Mouse (Mus musculus) lung, postnatal 0 days (tissue): ENCODE data around the gene Ak2. TPM values are rescaled to one million over a fixed set of nuclear protein-coding genes. Genes with fewer than 3 reads are reported as not detected.

Experiments
- ATAC-seq: fragments of 200-750 bp; cut with Nextera tagmentation; 2 replicates; pipeline ENCODE4 v1.8.0; 2017; ENCODE audit warnings: moderate library complexity
- DNase-seq: peaks from one replicate; pipeline ENCODE4 v3.0.0-alpha.2; 2016; ENCODE audit warnings: low spot score
- H3K27ac ChIP-seq: fragments of 300-500 bp; sonication (generic); 2 replicates; pipeline ENCODE4 v1.5.1; 2014; ENCODE audit warnings: antibody characterized with exemption, mild to moderate bottlenecking, low read length, mixed read lengths
- H3K27me3 ChIP-seq: fragments of 300-500 bp; sonication (generic); replicated peaks from 2 replicates; pipeline ENCODE4 v1.6.1; 2014; ENCODE audit warnings: low read length, mixed read lengths; ENCODE audit not compliant: insufficient read depth
- H3K36me3 ChIP-seq: fragments of 300-500 bp; sonication (generic); 2 replicates; pipeline ENCODE4 v1.6.1; 2014; ENCODE audit warnings: low read length, mixed read lengths; ENCODE audit not compliant: insufficient read depth
- H3K4me1 ChIP-seq: fragments of 300-500 bp; sonication (generic); 2 replicates; pipeline ENCODE4 v1.6.1; 2014; ENCODE audit warnings: antibody characterized with exemption, low read depth, low read length, mixed read lengths; ENCODE audit not compliant: insufficient read depth
- H3K4me2 ChIP-seq: fragments of 300-500 bp; sonication (generic); replicated peaks from 2 replicates; pipeline ENCODE4 v1.6.1; 2014; ENCODE audit warnings: low read depth, mild to moderate bottlenecking, low read length, moderate library complexity, mixed read lengths
- H3K4me3 ChIP-seq: fragments of 300-500 bp; sonication (generic); 2 replicates; pipeline ENCODE4 v1.5.1; 2014; ENCODE audit warnings: low read depth, low read length
- H3K9ac ChIP-seq: fragments of 300-500 bp; sonication (generic); replicated peaks from 2 replicates; pipeline ENCODE4 v1.6.1; 2014; ENCODE audit warnings: low read depth, mild to moderate bottlenecking
- H3K9me3 ChIP-seq: fragments of 300-500 bp; sonication (generic); 2 replicates; pipeline ENCODE4 v1.6.1; 2016; ENCODE audit warnings: low read length, mixed read lengths
- CTCF ChIP-seq: IDR thresholded peaks from 2 replicates; pipeline ENCODE4 v1.5.1; 2016; ENCODE audit warnings: antibody characterized with exemption, mild to moderate bottlenecking
- EP300 ChIP-seq: IDR thresholded peaks from 2 replicates; pipeline ENCODE4 v1.6.1; 2016; ENCODE audit warnings: antibody characterized with exemption, mild to moderate bottlenecking, control low read depth
- WGBS: fragments of 180-500 bp; shearing (Covaris S2); extraction: QIAGEN DNeasy Blood & Tissue Kit; methylation state at CpG from one replicate; pipeline ENCODE4 v1.1.7; 2014; 5-methylcytosine and 5-hydroxymethylcytosine counted together
- polyA plus RNA-seq: library from polyadenylated mRNA; unstranded; fragments of >200 nt; fragmentation: Nextera tagmentation; extraction: Ambion mirVana; gene quantifications from 2 replicates; pipeline ENCODE4 v1.2.1, GENCODE M21; 2015

Gene Ak2
- polyA plus RNA-seq, 1 experiment from 2014 or later: 85.7 TPM

GRCm38 (mm10) chr4:128988911-128989310, 2.8 kb upstream of the Ak2 start:
- Histone ChIP-seq H3K9me3 (no peaks in the 10 kb centered on the region), H3K4me3 (no peak overlapping the region), H3K27ac (no peak overlapping the region), H3K9ac (no peak overlapping the region), H3K27me3 (no peaks in the 10 kb centered on the region), H3K4me1 (peaks cover 5% of the 10 kb centered on the region; the same call in 1 of the 2 replicates), H3K4me2 (no peak overlapping the region), H3K36me3 (no peaks in the 10 kb centered on the region)
- ATAC-seq (no peak), DNase-seq (no peak)
- TF ChIP-seq CTCF: no peak
- TF ChIP-seq EP300: no peak
- WGBS: 70% methylated on average over 3 of the region's 3 CpGs

- no peak overlapping the region for H3K9ac ChIP-seq
- H3K4me3 ChIP-seq: no peak overlapping the region
- no peaks in the 10 kb centered on the region for H3K9me3 ChIP-seq
- no peak overlapping the region for H3K27ac ChIP-seq
- no peaks in the 10 kb centered on the region for H3K27me3 ChIP-seq
- H3K4me1 ChIP-seq: peaks cover 8% of the 10 kb centered on the region; the same call in 1 of the 2 replicates
- no peak for TF ChIP-seq EP300
- 51% methylated on average over 11 of the region's 11 CpGs for WGBS
- no peaks in the 10 kb centered on the region for H3K36me3 ChIP-seq
- DNase-seq: no peak
- H3K4me2 ChIP-seq: no peak overlapping the region
- no peak for ATAC-seq
These were observed 2.1 kb upstream of the Ak2 start for GRCm38 (mm10) chr4:128989678-128990077.

- ATAC-seq (no peak), DNase-seq (no peak)
- Histone ChIP-seq H3K9ac (no peak overlapping the region), H3K9me3 (no peaks in the 10 kb centered on the region), H3K27me3 (no peaks in the 10 kb centered on the region), H3K4me1 (peaks cover 8% of the 10 kb centered on the region; the same call in 1 of the 2 replicates), H3K4me3 (no peak overlapping the region), H3K4me2 (no peak overlapping the region), H3K36me3 (no peaks in the 10 kb centered on the region), H3K27ac (no peak overlapping the region)
- 94% methylated on average over 3 of the region's 3 CpGs for WGBS
- TF ChIP-seq CTCF (no peak), EP300 (no peak)
These were observed 418 bp downstream of the Ak2 start for GRCm38 (mm10) chr4:128992176-128992575.

- Histone ChIP-seq H3K36me3 (no peaks in the 10 kb centered on the region), H3K27ac (peak overlapping the region; percentile 74), H3K4me1 (peaks cover 12% of the 10 kb centered on the region; the same call in 1 of the 2 replicates), H3K4me3 (peak overlapping the region; percentile 72), H3K27me3 (no peaks in the 10 kb centered on the region), H3K9me3 (no peaks in the 10 kb centered on the region), H3K9ac (peak overlapping the region; percentile 73), H3K4me2 (peak overlapping the region; percentile 95)
- ATAC-seq (peak; percentile 99), DNase-seq (peak; percentile 97)
- WGBS: under 1% methylated on average over 48 of the region's 49 CpGs
- TF ChIP-seq CTCF: no peak
- TF ChIP-seq EP300: 0 out of 2 replicates have a peak, but pooled peaks have one; percentile 40
These were observed 1.4 kb downstream of the Ak2 start for GRCm38 (mm10) chr4:128993025-128993662.

GRCm38 (mm10) chr4:128993675-128994074, 1.9 kb downstream of the Ak2 start:
- peaks cover 12% of the 10 kb centered on the region; the same call in 1 of the 2 replicates for H3K4me1 ChIP-seq
- under 1% methylated on average over 12 of the region's 12 CpGs for WGBS

GRCm38 (mm10) chr4:128995238-128995637, 3.5 kb downstream of the Ak2 start:
- TF ChIP-seq EP300: no peak
- no peak for TF ChIP-seq CTCF
- Histone ChIP-seq H3K36me3 (peaks cover 3% of the 10 kb centered on the region; the same call in 1 of the 2 replicates), H3K4me1 (peaks cover 12% of the 10 kb centered on the region; the same call in 1 of the 2 replicates), H3K9ac (no peak overlapping the region), H3K27ac (no peak overlapping the region), H3K27me3 (no peaks in the 10 kb centered on the region), H3K9me3 (no peaks in the 10 kb centered on the region), H3K4me2 (no peak overlapping the region), H3K4me3 (no peak overlapping the region)
- ATAC-seq: no peak
- no peak for DNase-seq
- WGBS: 74% methylated on average over 7 of the region's 7 CpGs

More at GRCm38 (mm10) chr4:128993675-128994074, 1.9 kb downstream of the Ak2 start:
- Histone ChIP-seq H3K36me3 (no peaks in the 10 kb centered on the region), H3K27me3 (no peaks in the 10 kb centered on the region), H3K9me3 (no peaks in the 10 kb centered on the region), H3K4me3 (peak overlapping the region; percentile 72), H3K9ac (peak overlapping the region; percentile 73), H3K4me2 (peak overlapping the region; percentile 95), H3K27ac (peak overlapping the region; percentile 74)
- ATAC-seq (no peak), DNase-seq (peak; percentile 42)
- no peak for TF ChIP-seq EP300
- TF ChIP-seq CTCF: no peak
